Mouse (Mus musculus): ENCODE measurements around the gene Wasf1.

The Wasf1 gene

DNA sequence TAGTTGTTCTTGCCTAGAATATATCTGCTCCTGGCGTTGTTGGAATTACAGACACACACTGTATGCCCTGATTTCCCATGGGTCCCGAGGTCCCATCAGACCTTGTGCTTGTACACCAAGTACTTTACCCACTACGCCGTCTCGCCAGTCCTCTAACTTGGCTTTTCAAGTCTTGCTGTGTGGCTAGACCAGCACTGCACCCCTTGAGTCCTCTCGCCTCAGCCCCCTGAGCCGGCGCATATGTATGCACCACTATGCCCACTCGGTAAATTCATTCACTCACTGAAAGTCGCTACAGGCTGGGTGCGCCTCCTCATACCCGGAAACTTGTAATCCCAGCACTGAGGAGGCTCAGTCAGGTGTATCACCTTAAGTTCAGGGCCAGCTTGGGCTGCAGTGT is 12.5 kb downstream of the Wasf1 start:
- no peak for DNase-seq (ENCODE audit: low spot score)

DNA sequence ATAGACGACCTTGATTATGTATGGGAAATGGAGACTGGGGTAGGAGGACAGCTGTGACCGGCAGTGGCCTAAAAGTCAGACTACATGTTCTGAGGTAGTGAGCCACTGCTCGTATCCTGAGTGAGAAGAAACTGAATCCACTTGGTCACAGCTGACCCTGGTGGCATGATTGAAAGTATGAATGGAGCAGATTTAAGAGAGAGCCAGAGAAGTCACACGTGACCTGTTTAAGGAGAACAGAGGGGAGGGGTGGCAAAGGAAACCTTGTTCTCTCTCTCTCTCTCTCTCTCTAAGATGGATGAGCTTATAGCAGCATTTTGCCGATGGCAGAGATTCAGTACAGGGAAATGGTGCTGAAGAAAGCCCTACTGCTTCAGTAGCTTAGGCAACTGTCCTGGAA is 13.4 kb downstream of the Wasf1 start:
- DNase-seq (ENCODE audit: low spot score): no peak

DNA sequence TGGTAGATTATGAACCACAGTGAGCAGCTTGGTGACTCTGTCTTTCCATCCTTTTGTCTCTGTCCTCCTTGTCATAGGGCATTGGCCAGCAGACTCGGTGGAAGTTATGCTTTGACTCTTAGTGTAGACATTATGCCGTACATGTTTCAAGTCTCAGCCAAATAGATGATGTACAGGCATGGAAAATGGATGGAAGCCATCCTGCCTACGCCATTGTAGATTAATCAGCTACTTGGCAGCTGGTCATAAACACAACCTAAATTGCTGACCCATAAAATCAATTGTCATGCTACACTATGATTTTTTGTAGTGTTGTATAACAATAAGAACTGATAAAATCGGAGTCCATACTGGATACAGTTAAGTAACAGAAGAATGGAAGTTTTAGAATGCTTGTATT is 18.5 kb downstream of the Wasf1 start:
- DNase-seq (ENCODE audit: low spot score): no peak

DNA sequence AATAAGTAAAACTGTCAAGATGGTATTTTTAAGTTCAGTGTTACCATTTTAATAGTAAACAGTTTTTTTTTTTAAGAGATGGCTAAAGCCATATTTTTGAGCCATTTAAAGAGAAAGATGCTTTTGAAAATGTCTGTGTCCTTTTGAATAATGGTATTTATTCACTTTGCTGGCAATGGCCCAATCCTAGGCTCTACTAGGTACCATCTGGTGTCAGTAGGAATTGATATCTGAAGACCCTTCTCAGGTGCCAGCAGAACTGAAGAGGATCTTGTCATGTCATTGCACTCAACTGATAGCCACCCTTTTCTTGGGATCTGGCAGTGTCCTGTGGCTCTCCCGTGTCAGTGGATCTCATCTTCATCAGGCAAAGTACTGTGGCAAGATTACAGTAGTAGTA is 22.9 kb downstream of the Wasf1 start:
- no peak for DNase-seq (ENCODE audit: low spot score)

DNA sequence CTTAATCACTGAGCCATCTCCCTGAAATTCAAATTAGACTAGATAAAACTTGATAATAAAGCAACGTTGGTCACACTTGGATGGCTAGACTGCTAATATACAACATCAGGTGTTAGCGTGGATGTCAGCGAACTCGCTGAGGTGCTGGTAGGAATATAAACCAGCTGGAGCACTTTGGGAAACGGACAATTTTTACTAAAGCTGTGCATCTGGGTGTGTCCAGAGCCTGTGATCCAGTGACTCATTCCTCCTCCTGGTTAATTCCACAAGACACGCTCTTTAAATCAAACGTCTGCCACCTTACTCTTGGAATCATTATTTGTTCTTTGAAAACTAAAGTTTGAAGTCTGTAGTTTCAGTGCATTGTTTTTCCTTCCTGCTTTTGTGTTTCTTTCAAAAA is 23.5 kb downstream of the Wasf1 start:
- DNase-seq (ENCODE audit: low spot score): no peak

DNA sequence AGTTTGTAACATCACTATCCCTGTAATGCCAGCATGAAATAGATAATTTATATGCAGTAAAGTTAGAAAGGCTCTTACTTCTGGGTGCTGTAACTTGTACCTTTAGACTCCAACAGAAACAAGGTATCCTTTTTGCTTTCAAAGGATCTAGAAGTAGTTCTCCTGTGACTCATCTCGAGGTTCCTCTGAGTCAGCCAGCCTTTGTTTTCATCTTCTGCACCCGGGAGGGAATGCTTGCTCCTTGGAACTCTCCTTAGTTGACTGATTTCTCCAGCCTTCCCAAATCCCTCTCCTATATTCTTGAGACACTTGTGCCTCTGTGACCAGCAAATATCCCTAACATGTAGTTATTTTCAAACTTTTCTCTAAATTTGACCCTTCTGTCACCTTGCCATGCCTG is 25.3 kb downstream of the Wasf1 start:
- DNase-seq (ENCODE audit: low spot score): no peak

DNA sequence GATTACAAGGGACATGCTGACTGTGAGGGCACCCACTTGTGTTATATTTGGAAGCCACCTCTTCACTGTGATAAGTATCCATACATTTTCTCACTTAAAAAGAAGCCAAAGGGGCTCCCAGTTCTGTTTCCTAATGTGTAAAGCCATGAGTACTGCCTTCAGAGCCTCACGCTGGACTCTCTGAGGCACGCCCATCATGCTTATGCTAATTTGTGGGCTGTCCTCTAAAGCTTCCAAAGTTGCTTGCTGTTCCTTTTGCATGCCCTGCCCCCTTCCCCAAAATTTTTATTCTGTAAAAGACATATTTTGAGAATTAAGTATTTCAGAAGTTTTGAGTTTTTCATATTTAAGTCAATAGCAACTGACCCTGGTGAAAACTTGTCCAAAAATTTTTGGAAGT is 27.5 kb downstream of the Wasf1 start:
- no peak for DNase-seq (ENCODE audit: low spot score)

DNA sequence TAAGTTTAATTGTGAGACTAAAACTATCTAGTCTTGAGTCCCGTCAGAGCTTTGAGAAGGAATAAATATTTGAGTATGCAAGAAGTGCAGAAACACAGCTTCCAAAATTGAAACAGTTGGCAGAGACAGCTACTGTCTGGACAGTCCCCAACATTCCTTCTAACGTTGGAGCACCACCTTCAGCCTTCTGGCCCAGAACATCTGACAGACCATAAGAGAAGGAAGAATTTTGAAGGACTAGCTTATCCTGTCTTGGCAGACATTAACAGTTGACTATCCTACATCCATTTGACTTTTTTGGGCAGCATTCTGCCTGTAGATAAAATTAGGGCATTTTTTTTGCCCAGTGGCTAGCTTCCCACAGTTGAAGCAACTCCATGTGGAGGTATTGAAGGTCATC is 32.0 kb downstream of the Wasf1 start:
- no peak for DNase-seq (ENCODE audit: low spot score)

DNA sequence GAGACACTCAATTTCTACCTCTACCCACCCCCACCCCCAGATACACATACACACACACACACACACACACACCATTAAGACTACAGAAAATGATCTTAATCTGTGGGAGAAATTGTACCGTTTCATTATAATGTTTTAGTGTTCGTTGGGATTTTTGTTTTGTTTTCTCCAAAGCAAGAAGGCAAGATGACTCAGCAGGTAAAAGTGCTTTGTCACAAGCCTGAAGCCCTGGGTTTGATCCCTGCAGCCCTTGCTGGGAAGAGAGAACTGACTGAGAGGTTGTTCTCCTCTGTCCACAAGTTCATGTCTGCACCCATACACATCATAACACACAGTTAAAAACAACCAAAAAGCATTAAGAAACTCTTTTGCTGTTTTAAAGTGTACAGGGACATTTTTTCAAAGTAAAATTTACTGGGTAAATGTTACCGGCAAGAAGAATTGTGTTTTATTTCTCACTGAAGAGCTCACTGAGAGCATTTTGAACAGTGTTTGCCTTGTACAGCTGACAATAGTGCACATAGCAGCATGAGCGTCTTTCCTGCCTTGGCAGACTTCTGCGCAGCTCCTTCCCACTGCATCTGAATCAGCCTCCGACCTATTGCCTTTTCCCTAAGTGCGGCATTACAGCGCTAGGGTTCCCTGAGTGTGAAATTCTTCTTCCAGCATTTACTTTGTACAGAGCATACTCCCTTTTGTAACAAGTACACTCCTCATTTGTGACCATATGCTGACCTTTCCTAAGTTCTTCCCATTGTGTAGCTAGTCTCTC is 35.6 kb downstream of the Wasf1 start:
- DNase-seq (ENCODE audit: low spot score): no peak

DNA sequence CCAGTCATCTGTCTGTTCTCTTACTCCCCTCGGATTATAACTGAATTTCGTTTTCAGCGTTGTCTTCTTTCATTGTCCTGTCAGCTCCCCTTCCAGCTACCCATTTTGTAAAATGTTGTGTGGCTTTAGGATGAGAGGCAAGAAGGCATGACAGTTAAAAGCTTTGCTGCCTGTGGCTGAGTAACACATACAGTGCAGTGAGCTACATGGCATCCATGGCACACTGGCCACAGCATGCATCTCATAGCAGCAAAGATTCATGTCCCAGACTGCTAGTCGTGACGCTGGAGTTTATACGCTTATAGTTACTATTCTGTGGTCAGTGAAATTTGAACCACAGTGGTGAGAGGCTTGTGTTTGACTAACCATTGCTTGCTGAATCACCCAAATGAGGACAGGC is 36.2 kb downstream of the Wasf1 start:
- DNase-seq (ENCODE audit: low spot score): no peak

DNA sequence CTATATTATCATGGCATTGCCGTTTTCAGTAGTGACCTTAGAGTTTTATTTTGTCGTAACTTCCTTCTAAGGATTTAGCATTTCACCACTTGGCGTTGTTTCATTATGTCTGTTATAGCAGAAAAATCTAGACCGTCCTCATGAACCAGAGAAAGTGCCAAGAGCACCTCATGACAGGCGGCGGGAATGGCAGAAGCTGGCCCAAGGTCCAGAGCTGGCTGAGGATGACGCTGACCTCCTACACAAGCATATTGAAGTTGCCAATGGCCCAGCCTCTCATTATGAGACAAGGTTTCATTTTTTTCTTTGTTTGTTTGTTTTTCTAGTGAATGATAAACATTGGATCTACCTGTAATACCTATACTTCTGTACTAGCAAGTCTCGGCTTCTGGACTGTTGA is 49.7 kb downstream of the Wasf1 start:
- no peak for DNase-seq (ENCODE audit: low spot score)

DNA sequence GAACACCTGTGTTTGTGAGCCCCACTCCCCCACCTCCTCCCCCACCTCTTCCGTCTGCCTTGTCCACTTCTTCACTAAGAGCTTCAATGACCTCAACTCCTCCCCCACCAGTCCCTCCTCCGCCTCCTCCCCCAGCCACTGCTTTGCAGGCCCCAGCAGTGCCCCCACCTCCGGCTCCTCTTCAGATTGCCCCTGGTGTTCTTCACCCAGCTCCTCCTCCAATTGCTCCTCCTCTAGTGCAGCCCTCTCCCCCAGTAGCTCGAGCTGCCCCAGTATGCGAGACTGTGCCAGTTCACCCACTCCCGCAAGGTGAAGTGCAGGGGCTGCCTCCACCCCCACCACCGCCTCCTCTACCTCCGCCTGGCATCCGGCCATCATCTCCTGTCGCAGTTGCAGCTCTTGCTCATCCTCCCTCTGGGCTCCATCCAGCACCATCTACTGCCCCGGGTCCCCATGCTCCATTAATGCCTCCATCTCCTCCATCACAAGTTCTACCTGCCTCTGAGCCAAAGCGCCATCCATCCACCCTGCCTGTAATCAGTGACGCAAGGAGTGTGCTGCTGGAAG is 53.0 kb downstream of the Wasf1 start:
- no peak for DNase-seq (ENCODE audit: low spot score)

DNA sequence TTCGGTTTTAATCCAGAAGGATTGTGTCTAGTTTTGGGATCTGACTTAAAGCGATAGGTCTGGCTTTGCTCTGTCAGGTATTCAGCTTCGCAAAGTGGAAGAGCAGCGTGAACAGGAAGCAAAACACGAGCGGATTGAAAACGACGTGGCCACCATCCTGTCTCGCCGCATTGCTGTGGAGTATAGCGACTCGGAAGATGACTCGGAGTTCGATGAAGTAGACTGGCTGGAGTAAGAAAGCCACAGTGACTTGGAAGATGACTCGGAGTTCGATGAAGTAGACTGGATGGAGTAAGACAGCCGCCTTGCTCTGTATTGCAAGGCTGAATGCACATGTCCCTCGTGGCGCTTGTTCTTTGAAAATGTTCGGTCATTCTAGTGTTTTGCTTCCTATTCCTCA is 54.3 kb downstream of the Wasf1 start:
- DNase-seq (ENCODE audit: low spot score): no peak

DNA sequence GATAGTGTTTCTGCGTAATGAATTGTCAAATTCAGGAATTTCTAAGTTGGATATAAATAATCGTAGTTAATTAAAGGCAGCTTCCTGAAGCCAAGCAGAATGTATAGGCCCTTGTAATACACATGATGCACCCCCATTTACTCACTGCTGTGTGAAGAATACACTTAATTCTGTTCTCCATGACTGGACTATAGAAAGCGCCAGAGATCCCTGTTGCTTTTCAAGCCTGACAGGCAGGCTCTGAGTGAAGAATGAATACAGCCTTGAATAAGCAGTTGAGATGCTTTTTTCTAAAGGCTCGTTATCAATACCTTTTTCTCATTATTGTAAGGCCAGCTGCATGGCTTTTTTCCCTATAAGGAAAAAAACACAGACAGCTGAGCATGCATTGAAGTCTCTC is 59.4 kb downstream of the Wasf1 start:
- no peak for DNase-seq (ENCODE audit: low spot score)

DNA sequence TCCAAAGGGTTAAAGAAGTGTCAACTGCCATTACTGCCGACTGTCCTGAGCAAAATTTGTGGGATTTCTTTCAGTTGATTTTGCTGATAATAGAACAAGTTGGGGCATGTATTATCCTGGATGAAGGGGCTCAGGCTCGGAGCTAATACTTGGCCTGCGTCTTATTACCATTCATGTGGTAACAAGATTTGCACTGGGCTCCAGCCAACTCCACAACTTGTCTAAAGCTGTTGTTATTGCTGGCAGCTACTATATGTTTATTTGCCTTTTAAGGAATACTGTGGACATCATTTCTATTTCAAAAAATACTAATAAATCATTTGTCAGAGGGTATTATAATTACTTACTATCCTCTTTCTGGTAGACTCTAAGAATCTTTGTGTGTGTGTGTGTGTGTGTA is 66.9 kb downstream of the Wasf1 start:
- no peak for DNase-seq (ENCODE audit: low spot score)

DNA sequence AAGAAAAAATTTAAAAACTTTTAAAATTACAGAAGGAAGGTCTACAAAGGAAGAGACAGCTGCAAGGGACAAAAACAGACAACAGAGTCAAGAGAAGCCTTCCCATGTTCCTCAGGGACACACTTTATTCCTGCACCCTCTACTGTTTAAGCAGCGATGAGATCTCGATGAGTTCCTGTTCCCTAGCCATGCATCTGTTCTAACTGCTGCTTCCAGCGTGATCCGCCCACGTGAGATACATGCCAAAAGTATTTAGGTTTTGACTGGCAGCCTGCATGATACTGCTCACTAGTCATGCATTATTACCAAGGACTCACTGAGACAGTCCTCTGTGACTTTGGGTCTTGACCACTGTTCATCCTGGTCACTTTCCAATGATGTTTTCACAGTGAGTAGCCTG is 72.9 kb downstream of the Wasf1 start:
- DNase-seq (ENCODE audit: low spot score): no peak

DNA sequence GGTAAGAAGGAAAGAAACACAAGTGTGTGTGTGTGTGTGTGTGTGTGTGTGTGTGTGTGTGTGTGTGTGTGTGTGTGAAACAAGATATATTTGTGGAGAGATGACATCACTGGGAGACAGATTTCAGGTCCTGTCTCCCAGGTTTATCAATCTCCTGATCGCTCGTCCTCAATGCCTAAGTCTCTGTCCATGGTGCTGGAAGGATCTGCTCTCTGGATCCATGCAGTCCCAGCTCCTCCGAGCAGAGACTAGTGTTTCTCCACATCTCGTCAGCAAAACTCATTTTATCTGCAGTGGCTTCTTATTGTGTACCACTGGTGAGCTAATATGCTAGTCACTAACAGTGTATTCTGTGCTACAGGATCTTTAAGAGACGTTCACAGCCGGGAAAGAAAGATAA is 78.1 kb downstream of the Wasf1 start:
- DNase-seq (ENCODE audit: low spot score): peak; percentile 78

DNA sequence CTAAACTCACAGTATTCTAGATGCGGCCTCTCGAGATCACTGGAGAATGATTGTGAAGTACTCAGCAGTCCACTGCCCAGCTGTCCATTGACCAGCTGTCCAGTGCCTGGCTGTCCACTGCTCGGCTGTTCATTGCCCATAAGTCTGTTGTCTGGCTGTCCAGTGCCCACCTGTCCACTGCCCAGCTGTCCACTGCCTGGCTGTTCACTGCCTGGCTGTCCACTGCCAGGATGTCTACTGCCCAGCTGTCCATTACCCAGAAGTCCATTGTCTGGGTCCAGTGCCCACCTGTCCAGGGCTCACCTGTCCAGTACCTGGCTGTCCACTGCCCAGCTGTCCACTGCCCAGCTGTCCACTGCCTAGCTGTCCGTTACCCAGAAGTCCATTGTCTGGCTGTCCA is 78.7 kb downstream of the Wasf1 start:
- DNase-seq (ENCODE audit: low spot score): no peak

DNA sequence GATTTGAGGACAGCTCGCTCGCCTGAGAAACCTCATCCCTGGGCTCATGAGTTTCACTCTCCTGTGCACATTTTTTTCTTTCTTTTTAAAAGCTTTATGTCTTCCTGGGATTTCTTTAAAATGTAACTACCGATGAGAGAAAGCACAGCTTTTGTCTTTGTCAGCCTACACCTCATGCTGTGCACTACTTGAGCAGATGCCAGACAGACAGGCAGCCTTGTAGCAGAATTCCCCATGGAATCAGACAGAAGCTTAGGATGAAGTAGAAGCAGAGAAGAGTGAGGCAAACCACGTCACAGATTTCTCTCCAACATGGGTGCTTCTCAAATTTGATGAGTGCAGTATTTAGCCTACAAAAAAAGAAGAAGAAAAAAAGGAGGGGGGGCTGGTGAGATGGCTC is 81.3 kb downstream of the Wasf1 start:
- no peak for DNase-seq (ENCODE audit: low spot score)

DNA sequence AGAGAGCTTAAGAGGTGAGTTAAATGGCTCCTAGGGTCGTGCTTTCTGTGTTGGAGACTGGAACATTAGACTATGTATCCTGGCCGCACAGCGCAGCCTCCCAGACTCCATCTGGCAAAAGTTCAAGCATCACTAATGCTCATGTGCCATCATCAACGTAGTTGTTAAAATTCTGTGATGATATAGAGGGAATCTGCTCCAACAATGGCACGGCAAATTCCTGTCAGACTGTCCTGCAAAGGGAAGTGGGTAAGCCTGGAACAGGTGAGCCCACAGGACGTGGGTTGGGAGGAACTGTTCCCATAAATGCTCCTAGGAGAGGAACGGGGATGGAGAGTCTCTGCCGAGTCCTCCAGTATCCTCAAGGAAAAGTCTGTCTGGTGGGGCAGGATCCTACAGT is 85.3 kb downstream of the Wasf1 start:
- DNase-seq (ENCODE audit: low spot score): no peak

DNA sequence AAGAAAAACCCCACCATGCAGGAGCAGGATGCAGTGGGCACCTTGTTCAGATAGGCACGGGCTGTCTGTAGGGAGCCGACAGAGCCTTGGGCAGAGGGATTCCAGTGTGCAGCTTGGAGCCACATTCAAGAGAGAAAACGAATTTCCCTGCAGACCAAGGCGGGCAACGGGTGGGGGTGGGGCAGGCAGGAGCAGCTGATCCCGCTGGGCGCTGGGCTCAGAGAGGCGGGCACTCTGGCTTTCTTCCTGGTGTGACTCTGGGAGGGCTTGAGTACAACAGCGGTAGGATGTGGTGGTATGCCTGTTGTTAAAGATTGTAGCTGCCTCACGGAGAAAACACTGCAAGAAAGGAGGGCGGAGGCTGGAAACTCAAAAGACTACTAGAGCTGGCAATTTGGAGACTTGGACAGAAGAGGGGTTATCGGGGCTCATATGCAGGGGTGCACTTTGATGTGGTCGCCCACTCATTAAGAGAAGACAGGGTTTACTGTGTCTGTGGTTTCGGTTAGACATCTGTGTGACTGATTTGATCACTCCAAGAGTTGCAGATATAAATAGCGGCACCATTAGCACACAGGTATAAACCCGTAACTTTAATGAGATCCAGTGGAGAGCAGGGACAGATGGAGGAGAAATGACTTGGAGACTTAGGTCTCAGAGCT is 86.2 kb downstream of the Wasf1 start:
- DNase-seq (ENCODE audit: low spot score): peak; percentile 67

DNA sequence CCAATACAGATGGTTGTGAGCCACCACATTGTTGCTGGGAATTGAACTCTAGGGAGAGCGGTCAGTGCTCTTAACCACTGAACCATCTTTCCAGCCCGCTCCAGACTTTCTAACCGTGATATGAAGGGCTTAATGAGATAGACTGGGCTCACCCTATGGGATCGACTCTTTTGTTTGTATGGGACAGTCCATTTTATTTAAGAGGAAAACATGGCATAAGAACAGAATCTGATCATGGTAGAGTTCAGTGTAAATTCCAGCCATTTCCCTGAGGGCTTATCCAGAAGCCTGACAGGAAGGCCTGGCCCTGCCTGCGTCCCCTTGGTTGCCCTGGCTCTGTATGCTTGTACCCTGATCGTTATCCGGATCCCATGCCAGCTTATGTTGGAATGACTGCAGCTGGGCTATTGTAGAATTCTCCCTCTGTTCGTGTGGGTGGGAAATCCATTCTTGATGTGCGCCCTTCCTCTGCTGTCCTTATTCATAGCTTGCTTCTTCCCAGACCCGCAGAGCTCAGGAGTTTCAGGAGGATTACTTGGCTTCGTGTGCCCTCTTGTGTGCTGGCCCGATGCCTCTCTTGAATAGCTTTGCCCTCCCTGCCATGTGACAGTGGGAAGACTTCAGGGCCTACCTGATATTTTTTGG is 87.4 kb downstream of the Wasf1 start:
- DNase-seq (ENCODE audit: low spot score): no peak

DNA sequence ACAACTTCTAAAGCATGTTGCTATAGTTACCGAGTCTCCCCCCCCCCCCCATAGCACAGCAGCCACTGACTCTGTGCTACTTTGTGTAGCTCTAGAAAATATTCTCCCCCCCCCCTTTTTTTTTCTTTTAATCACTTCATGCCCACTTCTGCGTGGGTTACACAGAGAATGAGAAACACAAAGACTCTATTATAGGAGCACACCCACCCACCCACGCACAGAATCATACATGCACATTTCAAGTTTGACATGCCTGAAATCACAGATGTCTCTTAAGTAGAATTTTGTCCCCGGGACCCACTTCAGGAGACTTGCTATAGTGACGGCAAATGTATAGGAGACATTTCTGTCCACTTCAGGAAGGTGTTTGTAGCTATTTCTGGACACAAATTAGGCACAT is 88.0 kb downstream of the Wasf1 start:
- no peak for DNase-seq (ENCODE audit: low spot score)
